Mouse (Mus musculus) layer of hippocampus, adult 9-11 months (tissue): Measurements from ENCODE around the gene Bcl2l1.

ENCODE experiments used
- DNase-seq: peaks from one replicate; pipeline ENCODE4 v3.0.0; 2022

The Bcl2l1 gene

GRCm38 (mm10) chr2:152831019-152831878 lies at the start of gene Bcl2l1:
Gene Bcl2l1 (minus strand): TSS chr2:152831728.
- DNase-seq: peak; percentile 98

GRCm38 (mm10) chr2:152880898-152881297 lies 49.4 kb upstream of the Bcl2l1 start:
- no peak for DNase-seq

- DNase-seq: no peak
Measured at GRCm38 (mm10) chr2:152878239-152878638, 46.7 kb upstream of the Bcl2l1 start.

- DNase-seq: no peak
Measured at GRCm38 (mm10) chr2:152863346-152863745, 31.8 kb upstream of the Bcl2l1 start.

- no peak for DNase-seq
Measured at GRCm38 (mm10) chr2:152862638-152863037, 31.1 kb upstream of the Bcl2l1 start.

- no peak for DNase-seq
Measured at GRCm38 (mm10) chr2:152861891-152862290, 30.4 kb upstream of the Bcl2l1 start.

- DNase-seq: no peak
Measured at GRCm38 (mm10) chr2:152859501-152859900, 28.0 kb upstream of the Bcl2l1 start.

- DNase-seq: no peak
Measured at GRCm38 (mm10) chr2:152848466-152848865, 16.9 kb upstream of the Bcl2l1 start.

- DNase-seq: peak; percentile 97
Measured at GRCm38 (mm10) chr2:152847815-152848302, 16.3 kb upstream of the Bcl2l1 start, which contains the start of gene Tpx2. Gene Tpx2 (plus strand): TSS chr2:152847964.

- no peak for DNase-seq
Measured at GRCm38 (mm10) chr2:152847057-152847814, 15.7 kb upstream of the Bcl2l1 start.

- no peak for DNase-seq
Measured at GRCm38 (mm10) chr2:152842741-152843140, 11.2 kb upstream of the Bcl2l1 start.

- DNase-seq: no peak
Measured at GRCm38 (mm10) chr2:152839256-152839655, 7.7 kb upstream of the Bcl2l1 start.

- DNase-seq: peak; percentile 92
Measured at GRCm38 (mm10) chr2:152830021-152830921, 1.3 kb downstream of the Bcl2l1 start.

- no peak for DNase-seq
Measured at GRCm38 (mm10) chr2:152829367-152829881, 2.1 kb downstream of the Bcl2l1 start.

GRCm38 (mm10) chr2:152828532-152828931 lies 3.0 kb downstream of the Bcl2l1 start:
- DNase-seq: no peak

- DNase-seq: no peak
Measured at GRCm38 (mm10) chr2:152828011-152828370, 3.5 kb downstream of the Bcl2l1 start.

GRCm38 (mm10) chr2:152827321-152828010 lies 4.1 kb downstream of the Bcl2l1 start:
- DNase-seq: no peak

GRCm38 (mm10) chr2:152826481-152826880 lies 5.0 kb downstream of the Bcl2l1 start:
- DNase-seq: no peak

- DNase-seq: no peak
Measured at GRCm38 (mm10) chr2:152825713-152826112, 5.8 kb downstream of the Bcl2l1 start.

- no peak for DNase-seq
Measured at GRCm38 (mm10) chr2:152825168-152825697, 6.3 kb downstream of the Bcl2l1 start.

GRCm38 (mm10) chr2:152824438-152825167 lies 6.9 kb downstream of the Bcl2l1 start:
- no peak for DNase-seq
